Mouse (Mus musculus): ENCODE results near the gene Serpinb2.

Serpinb2 gene

DNA sequence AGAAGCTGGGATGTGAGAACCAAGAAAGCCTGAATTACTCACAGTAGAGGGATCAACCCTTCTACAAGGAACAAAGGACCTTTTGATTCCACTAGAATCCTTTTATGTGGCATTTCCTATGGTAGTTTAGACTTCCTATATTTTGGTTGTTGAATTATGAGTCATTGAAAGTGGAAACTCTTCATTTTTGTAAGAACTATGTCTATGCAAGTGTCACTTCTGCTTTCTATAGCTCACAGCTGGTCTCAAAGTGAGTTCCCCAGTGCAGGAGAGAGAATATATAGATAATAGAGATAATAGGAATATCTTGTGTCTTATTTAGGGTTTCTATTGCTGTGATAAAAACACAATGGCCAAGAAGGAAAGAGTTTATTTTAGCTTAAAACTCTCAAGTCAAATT is 71.7 kb downstream of the Serpinb2 start:
- DNase-seq: no peak

DNA sequence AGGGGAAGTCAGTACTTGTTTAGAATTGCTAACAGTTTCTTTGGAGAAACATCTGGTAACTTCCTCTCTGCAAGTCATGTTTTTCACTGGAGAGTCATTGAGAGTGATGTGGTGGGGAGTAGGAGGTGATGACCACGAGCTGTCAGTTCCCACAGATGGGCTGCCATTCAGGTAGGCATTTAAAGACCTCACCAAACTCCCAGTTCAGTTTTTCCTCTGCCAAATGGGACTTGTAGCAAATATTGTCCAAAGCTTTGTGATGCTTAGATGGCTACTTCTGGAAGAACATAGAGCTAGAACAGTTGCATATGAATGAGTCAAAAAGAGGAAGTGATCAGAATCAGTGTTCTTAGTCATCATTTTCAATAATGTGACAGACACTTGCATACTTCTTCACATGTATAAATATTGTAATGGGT is 72.7 kb downstream of the Serpinb2 start:
- no peak for DNase-seq

DNA sequence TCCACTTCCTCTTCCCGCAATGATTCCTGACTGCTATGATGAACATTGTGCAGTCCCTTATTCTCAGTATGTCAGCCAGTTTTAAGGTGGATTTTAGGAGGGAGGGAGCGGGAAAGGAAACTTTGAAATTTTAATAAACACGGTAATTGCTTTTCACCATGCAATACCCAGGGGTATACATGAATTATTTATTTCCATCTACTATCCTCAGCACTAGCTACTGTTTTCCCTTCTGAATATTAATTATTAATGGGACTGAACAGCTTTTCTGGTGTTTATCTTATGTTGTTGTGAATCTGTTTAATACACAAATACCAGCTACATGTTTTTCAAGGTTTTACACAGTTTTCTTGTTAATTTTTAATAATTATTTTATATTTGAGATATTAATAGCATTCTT is 73.7 kb downstream of the Serpinb2 start:
- DNase-seq: no peak

All from lung, adult 18-20 months (tissue).